Mouse (Mus musculus): ENCODE data around the gene Tcte2.

- no peak for TF ChIP-seq POLR2A (IDR thresholded peaks at IDR 0.05; ENCODE audit: borderline replicate concordance, extremely low read depth, low read depth, low read length)
- TF ChIP-seq CTCF (IDR thresholded peaks at IDR 0.05; ENCODE audit: insufficient read depth, low read length) = no peak
These were observed 61.9 kb downstream of the Tcte2 start for GRCm38 (mm10) chr17:13699716-13700115.

Measured in lung, adult 2 months (tissue).